Mouse (Mus musculus): ENCODE results near the gene Rpl10a.

DNA sequence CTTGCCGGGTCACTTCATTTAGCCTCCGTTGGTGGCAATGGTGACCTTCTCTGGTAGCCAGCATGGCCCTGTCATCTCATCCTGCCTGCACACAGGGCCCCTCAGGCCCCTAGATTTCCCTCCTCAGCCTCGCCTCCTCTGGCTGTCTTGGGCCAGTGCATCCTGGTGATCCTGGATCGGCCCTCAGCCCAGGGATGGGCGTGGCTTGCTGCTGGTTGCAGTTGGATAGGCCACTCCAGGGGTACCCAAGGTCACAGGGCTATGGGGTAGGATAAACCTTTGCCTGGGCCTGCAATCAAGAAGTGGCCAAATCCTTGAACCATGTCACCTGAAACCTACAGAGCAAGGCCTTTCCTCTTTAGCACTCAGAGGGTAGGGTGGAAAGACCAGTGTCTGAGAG, 41.3 kb upstream of the Rpl10a start:
- no peak for TF ChIP-seq CTCF (IDR thresholded peaks at IDR 0.05; ENCODE audit: borderline replicate concordance, control insufficient read depth, extremely low read depth, insufficient read depth, low read length, poor library complexity)
- no peak for TF ChIP-seq POLR2A (IDR thresholded peaks at IDR 0.05; ENCODE audit: control insufficient read depth, extremely low read depth, insufficient read depth, low read length, poor library complexity)
